Mouse (Mus musculus) C2C12 (cell line): ENCODE measurements around the gene Cfap46.

Experiments used
- CEBPB ChIP-seq: IDR thresholded peaks from one replicate; pipeline ENCODE4 v1.6.1; 2011; ENCODE audit warnings: low read depth, mild to moderate bottlenecking, control low read depth, moderate library complexity
- CTCF ChIP-seq: IDR thresholded peaks from one replicate; pipeline ENCODE4 v1.5.1; 2011; ENCODE audit not compliant: control insufficient read depth, insufficient read depth, insufficient read length
- FOSL1 ChIP-seq: IDR thresholded peaks from one replicate; pipeline ENCODE4 v1.8.0; 2011; ENCODE audit warnings: mild to moderate bottlenecking, low read length; ENCODE audit not compliant: poor library complexity, insufficient read depth, severe bottlenecking
- MAX ChIP-seq: IDR thresholded peaks from one replicate; pipeline ENCODE4 v1.6.1; 2011; ENCODE audit warnings: mild to moderate bottlenecking, control low read depth
- MYOG ChIP-seq: IDR thresholded peaks from one replicate; pipeline ENCODE4 v1.6.1; 2011; ENCODE audit not compliant: control insufficient read depth, insufficient read length; ENCODE audit errors: extremely low read depth
- USF1 ChIP-seq: IDR thresholded peaks from one replicate; pipeline ENCODE4 v1.6.1; 2011; ENCODE audit warnings: low read depth, mild to moderate bottlenecking, control low read depth, moderate library complexity

DNA sequence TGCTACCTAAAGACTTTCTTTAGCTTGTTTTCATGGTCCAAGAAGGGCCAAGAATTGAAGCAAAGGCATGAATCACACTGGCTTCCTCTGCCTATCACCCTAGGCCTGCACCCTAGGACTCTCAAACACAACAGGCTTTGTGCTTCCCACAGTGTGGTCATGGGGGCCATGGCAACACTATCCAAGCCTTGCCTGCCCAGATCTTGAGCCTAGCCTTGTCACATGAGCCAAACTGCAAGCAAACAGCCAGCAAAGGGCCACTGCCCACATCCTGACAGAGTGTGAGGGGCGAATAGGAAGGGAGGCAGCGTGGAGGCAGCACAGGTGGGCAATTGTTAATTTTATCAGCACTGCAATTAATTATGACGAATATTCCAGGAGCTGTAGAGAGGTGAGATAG is 111.0 kb downstream of the Cfap46 start:
- TF ChIP-seq CTCF: no peak
- no peak for TF ChIP-seq USF1
- no peak for TF ChIP-seq MYOG
- TF ChIP-seq MAX: no peak
- no peak for TF ChIP-seq CEBPB
- TF ChIP-seq FOSL1: no peak
